Mouse (Mus musculus) forebrain, postnatal 0 days (tissue): ENCODE measurements at regions not wholly inside any gene's neighbourhood (a gene's known extent, or its start where the extent isn't known, plus 50 kb on each side); places are given as distances from the start of the nearest gene placed in this dataset.

ENCODE experiments used
- ATAC-seq: fragments of 200-750 bp; cut with Nextera tagmentation; 2 replicates; pipeline ENCODE4 v1.8.0; 2017; ENCODE audit warnings: mild to moderate bottlenecking, moderate library complexity
- DNase-seq: peaks from one replicate; pipeline ENCODE4 v3.0.0-alpha.2; 2015
- H3K27ac ChIP-seq: fragments of 300-500 bp; sonication (generic); 2 replicates; pipeline ENCODE4 v1.5.1; 2014; ENCODE audit warnings: low read depth, mild to moderate bottlenecking, antibody characterized with exemption, low read length, moderate library complexity, mixed read lengths
- H3K27me3 ChIP-seq: fragments of 300-500 bp; sonication (generic); 2 replicates; pipeline ENCODE4 v1.6.1; 2014; ENCODE audit warnings: mild to moderate bottlenecking, low read length, mixed read lengths; ENCODE audit not compliant: insufficient read depth
- H3K36me3 ChIP-seq: fragments of 300-500 bp; sonication (generic); 2 replicates; pipeline ENCODE4 v1.6.1; 2014; ENCODE audit warnings: mild to moderate bottlenecking, moderate library complexity; ENCODE audit not compliant: insufficient read depth
- H3K4me1 ChIP-seq: fragments of 300-500 bp; sonication (generic); 2 replicates; pipeline ENCODE4 v1.6.1; 2014; ENCODE audit warnings: antibody characterized with exemption; ENCODE audit not compliant: insufficient read depth
- H3K4me2 ChIP-seq: fragments of 300-500 bp; sonication (generic); 2 replicates; pipeline ENCODE4 v1.6.1; 2014; ENCODE audit warnings: low read depth, mild to moderate bottlenecking, moderate library complexity
- H3K4me3 ChIP-seq: fragments of 300-500 bp; sonication (generic); 2 replicates; pipeline ENCODE4 v1.5.1; 2014; ENCODE audit warnings: low read depth, low read length, mixed read lengths
- H3K9ac ChIP-seq: fragments of 300-500 bp; sonication (generic); 2 replicates; pipeline ENCODE4 v1.6.1; 2014; ENCODE audit warnings: mild to moderate bottlenecking
- H3K9me3 ChIP-seq: fragments of 300-500 bp; sonication (generic); 2 replicates; pipeline ENCODE4 v1.6.1; 2016; ENCODE audit warnings: low read length
- CTCF ChIP-seq: sonication (generic); IDR thresholded peaks from 2 replicates; pipeline ENCODE4 v1.5.1; 2016; ENCODE audit warnings: antibody characterized with exemption, control low read depth, low read depth
- WGBS: fragments of 180-500 bp; shearing (Covaris S2); extraction: QIAGEN DNeasy Blood & Tissue Kit; methylation state at CpG from one replicate; pipeline ENCODE4 v1.1.7; 2014; 5-methylcytosine and 5-hydroxymethylcytosine counted together

- 76% methylated on average over 8 of the region's 8 CpGs for WGBS
These were observed 805.4 kb downstream of the Tmem182 start for GRCm38 (mm10) chr1:41610783-41611182.

GRCm38 (mm10) chr1:41651804-41652203, 846.4 kb downstream of the Tmem182 start:
- 0 out of 2 replicates have a peak overlapping the region, but pooled peaks have one; percentile 11 for H3K4me3 ChIP-seq

More at GRCm38 (mm10) chr1:41610783-41611182, 805.4 kb downstream of the Tmem182 start:
- H3K4me2 ChIP-seq = no peak overlapping the region
- H3K36me3 ChIP-seq = no peaks in the 10 kb centered on the region
- H3K9ac ChIP-seq = no peak overlapping the region
- TF ChIP-seq CTCF = no peak
- no peak for DNase-seq
- no peak overlapping the region for H3K4me3 ChIP-seq
- H3K9me3 ChIP-seq = no peaks in the 10 kb centered on the region
- peaks cover 5% of the 10 kb centered on the region; the same call in 1 of the 2 replicates for H3K4me1 ChIP-seq
- H3K27me3 ChIP-seq = no peaks in the 10 kb centered on the region
- no peak overlapping the region for H3K27ac ChIP-seq
- no peak for ATAC-seq

GRCm38 (mm10) chr1:41652210-41652609, 846.8 kb downstream of the Tmem182 start:
- no peak overlapping the region for H3K9ac ChIP-seq
- DNase-seq (peak; percentile 28), ATAC-seq (no peak)
- H3K4me2 ChIP-seq = peak overlapping the region; percentile 30
- H3K4me3 ChIP-seq = 0 out of 2 replicates have a peak overlapping the region, but pooled peaks have one; percentile 11
- H3K36me3 ChIP-seq = no peaks in the 10 kb centered on the region
- H3K4me1 ChIP-seq = 0 out of 2 replicates have a peak, but pooled peaks cover 15% of the 10 kb centered on the region
- no peaks in the 10 kb centered on the region for H3K27me3 ChIP-seq
- peak overlapping the region; percentile 29; the same call in 1 of the 2 replicates for H3K27ac ChIP-seq
- WGBS = 10% methylated on average over 3 of the region's 3 CpGs
- TF ChIP-seq CTCF = no peak
- H3K9me3 ChIP-seq = no peaks in the 10 kb centered on the region

More at GRCm38 (mm10) chr1:41651804-41652203, 846.4 kb downstream of the Tmem182 start:
- TF ChIP-seq CTCF = no peak
- Histone ChIP-seq H3K27me3 (no peaks in the 10 kb centered on the region), H3K27ac (0 out of 2 replicates have a peak overlapping the region, but pooled peaks have one; percentile 29), H3K9me3 (no peaks in the 10 kb centered on the region), H3K4me1 (0 out of 2 replicates have a peak, but pooled peaks cover 15% of the 10 kb centered on the region), H3K9ac (no peak overlapping the region), H3K4me2 (peak overlapping the region; percentile 30), H3K36me3 (no peaks in the 10 kb centered on the region)
- peak; percentile 56 for DNase-seq
- peak; percentile 40; the same call in 1 of the 2 replicates for ATAC-seq
- 11% methylated on average over 9 of the region's 9 CpGs for WGBS

- Histone ChIP-seq H3K9me3 (no peaks in the 10 kb centered on the region), H3K4me3 (peak overlapping the region; percentile 14; the same call in 1 of the 2 replicates), H3K27me3 (no peaks in the 10 kb centered on the region), H3K36me3 (no peaks in the 10 kb centered on the region), H3K4me1 (0 out of 2 replicates have a peak, but pooled peaks cover 15% of the 10 kb centered on the region), H3K4me2 (peak overlapping the region; percentile 30), H3K27ac (peak overlapping the region; percentile 59; the same call in 1 of the 2 replicates), H3K9ac (no peak overlapping the region)
- 19% methylated on average over 8 of the region's 8 CpGs for WGBS
- peak; percentile 92 for DNase-seq
- TF ChIP-seq CTCF = no peak
- peak; percentile 86 for ATAC-seq
These were observed 847.4 kb downstream of the Tmem182 start for GRCm38 (mm10) chr1:41652646-41653427.

- no peak for ATAC-seq
- WGBS = 38% methylated on average over 6 of the region's 6 CpGs
These were observed 868.7 kb downstream of the Tmem182 start for GRCm38 (mm10) chr1:41674086-41674485.

GRCm38 (mm10) chr1:41675345-41675744, 869.9 kb downstream of the Tmem182 start:
- no peak overlapping the region for H3K27ac ChIP-seq
- H3K27me3 ChIP-seq = no peaks in the 10 kb centered on the region
- DNase-seq = peak; percentile 40
- no peak overlapping the region for H3K4me3 ChIP-seq
- no peaks in the 10 kb centered on the region for H3K4me1 ChIP-seq
- no peak for TF ChIP-seq CTCF
- peak; percentile 70 for ATAC-seq
- no peaks in the 10 kb centered on the region for H3K9me3 ChIP-seq
- peak overlapping the region; percentile 15; the same call in 1 of the 2 replicates for H3K4me2 ChIP-seq
- H3K9ac ChIP-seq = 0 out of 2 replicates have a peak overlapping the region, but pooled peaks have one; percentile 33
- no peaks in the 10 kb centered on the region for H3K36me3 ChIP-seq
- WGBS = 31% methylated on average over 6 of the region's 6 CpGs

More at GRCm38 (mm10) chr1:41674086-41674485, 868.7 kb downstream of the Tmem182 start:
- H3K4me1 ChIP-seq = no peaks in the 10 kb centered on the region
- H3K27ac ChIP-seq = no peak overlapping the region
- no peak overlapping the region for H3K4me2 ChIP-seq
- H3K4me3 ChIP-seq = no peak overlapping the region
- H3K27me3 ChIP-seq = no peaks in the 10 kb centered on the region
- DNase-seq = peak; percentile 46
- TF ChIP-seq CTCF = no peak
- H3K9ac ChIP-seq = no peak overlapping the region
- no peaks in the 10 kb centered on the region for H3K9me3 ChIP-seq
- H3K36me3 ChIP-seq = no peaks in the 10 kb centered on the region

GRCm38 (mm10) chr1:41705692-41706091, 900.3 kb downstream of the Tmem182 start:
- Histone ChIP-seq H3K27me3 (no peaks in the 10 kb centered on the region), H3K36me3 (no peaks in the 10 kb centered on the region), H3K4me3 (no peak overlapping the region), H3K4me1 (no peaks in the 10 kb centered on the region), H3K9me3 (no peaks in the 10 kb centered on the region), H3K4me2 (no peak overlapping the region), H3K9ac (no peak overlapping the region), H3K27ac (no peak overlapping the region)
- TF ChIP-seq CTCF = no peak
- ATAC-seq (peak; percentile 65; the same call in 1 of the 2 replicates), DNase-seq (no peak)
- 51% methylated on average over 3 of the region's 3 CpGs for WGBS
